Mouse (Mus musculus) MEL (cell line): ENCODE data around the gene Rrad. TPM values are rescaled to one million over a fixed set of nuclear protein-coding genes. Genes with fewer than 3 reads are reported as not detected.

ENCODE experiments used
- DNase-seq: peaks from one replicate; pipeline ENCODE4 v3.0.0; 2011; ENCODE audit warnings: low read depth, low spot score
- H3K27ac ChIP-seq: 2 replicates; pipeline ENCODE4 v1.5.1; 2012; ENCODE audit warnings: low read depth, mild to moderate bottlenecking, control low read depth, low read length, moderate library complexity; ENCODE audit not compliant: control insufficient read depth
- H3K27me3 ChIP-seq, 2 experiments: fragments of 150-350 bp in 1 of 2; sonication (generic) in 1 of 2; 2 replicates each; pipeline ENCODE4 v1.6.1; 2012; ENCODE audit warnings: low read length in 2 of 2, mild to moderate bottlenecking in 2 of 2, improper control_type of control experiment in 1 of 2, moderate library complexity in 1 of 2; ENCODE audit not compliant: insufficient read depth in 2 of 2, control insufficient read depth in 1 of 2
- H3K36me3 ChIP-seq, 2 experiments: 2 replicates each; pipeline ENCODE4 v1.6.1; 2012 to 2014; ENCODE audit warnings: low read length in 2 of 2, improper control_type of control experiment in 1 of 2, inconsistent platforms in 1 of 2, mild to moderate bottlenecking in 1 of 2; ENCODE audit not compliant: insufficient read depth in 2 of 2, control insufficient read depth in 1 of 2
- H3K4me1 ChIP-seq, 2 experiments: fragments of 150-350 bp in 1 of 2; sonication (generic) in 1 of 2; 2 replicates each; pipeline ENCODE4 v1.6.1; 2012; ENCODE audit warnings: low read length in 2 of 2, improper control_type of control experiment in 1 of 2, mild to moderate bottlenecking in 1 of 2; ENCODE audit not compliant: insufficient read depth in 2 of 2, control insufficient read depth in 1 of 2
- H3K4me3 ChIP-seq, 2 experiments: fragments of 150-350 bp in 1 of 2; sonication (generic) in 1 of 2; 2 replicates each; pipeline ENCODE4 v1.5.1; 2012; ENCODE audit warnings: low read depth in 2 of 2, low read length in 2 of 2, mild to moderate bottlenecking in 2 of 2, moderate library complexity in 2 of 2, control low read depth in 1 of 2, improper control_type of control experiment in 1 of 2; ENCODE audit not compliant: control insufficient read depth in 1 of 2, insufficient read depth in 1 of 2
- H3K79me2 ChIP-seq: 2 replicates; pipeline ENCODE4 v1.6.1; 2012; ENCODE audit warnings: mild to moderate bottlenecking, low read length, moderate library complexity; ENCODE audit not compliant: control insufficient read depth, poor library complexity, insufficient read depth
- H3K9ac ChIP-seq: 2 replicates; pipeline ENCODE4 v1.6.1; 2012; ENCODE audit warnings: low read depth, mild to moderate bottlenecking, control low read depth, low read length, moderate library complexity; ENCODE audit not compliant: control insufficient read depth, poor library complexity, severe bottlenecking
- H3K9me3 ChIP-seq: fragments of 150-350 bp; sonication (generic); replicated peaks from 2 replicates; pipeline ENCODE4 v1.6.1; 2012; ENCODE audit warnings: mild to moderate bottlenecking, low read length, improper control_type of control experiment, moderate library complexity; ENCODE audit not compliant: insufficient read depth
- BHLHE40 ChIP-seq: IDR thresholded peaks from 2 replicates; pipeline ENCODE4 v1.6.1; 2012; ENCODE audit warnings: low read depth, mild to moderate bottlenecking, inconsistent platforms, low read length, improper control_type of control experiment, borderline replicate concordance
- CHD1 ChIP-seq: IDR thresholded peaks from 2 replicates; pipeline ENCODE4 v1.6.1; 2012; ENCODE audit warnings: low read depth, mild to moderate bottlenecking, inconsistent platforms, low read length, improper control_type of control experiment
- CHD2 ChIP-seq: IDR thresholded peaks from 2 replicates; pipeline ENCODE4 v1.6.1; 2011; ENCODE audit warnings: low read length, improper control_type of control experiment
- E2F4 ChIP-seq: IDR thresholded peaks from 2 replicates; pipeline ENCODE4 v1.6.1; 2011; ENCODE audit warnings: low read depth, low read length, improper control_type of control experiment, borderline replicate concordance
- ELF1 ChIP-seq: IDR thresholded peaks from 2 replicates; pipeline ENCODE4 v1.6.1; 2014; ENCODE audit warnings: low read depth, mild to moderate bottlenecking, inconsistent platforms, low read length, improper control_type of control experiment, moderate library complexity
- EP300 ChIP-seq, 2 experiments: IDR thresholded peaks; 2 replicates each; pipeline ENCODE4 v1.6.1; 2011; ENCODE audit warnings: improper control_type of control experiment in 2 of 2, low read length in 2 of 2, low read depth in 1 of 2, mild to moderate bottlenecking in 1 of 2
- ETS1 ChIP-seq: IDR thresholded peaks from 2 replicates; pipeline ENCODE4 v1.6.1; 2012; ENCODE audit warnings: low read depth, mild to moderate bottlenecking, inconsistent platforms, low read length, improper control_type of control experiment, moderate library complexity
- GABPA ChIP-seq: IDR thresholded peaks from 2 replicates; pipeline ENCODE4 v1.6.1; 2012; ENCODE audit warnings: low read depth, mild to moderate bottlenecking, inconsistent platforms, low read length, improper control_type of control experiment, moderate library complexity
- GATA1 ChIP-seq: IDR thresholded peaks from 2 replicates; pipeline ENCODE4 v1.6.1; 2011; ENCODE audit warnings: low read depth, low read length, improper control_type of control experiment
- HCFC1 ChIP-seq: IDR thresholded peaks from 2 replicates; pipeline ENCODE4 v1.6.1; 2012; ENCODE audit warnings: low read depth, mild to moderate bottlenecking, inconsistent platforms, low read length, improper control_type of control experiment, moderate library complexity
- JUND ChIP-seq: IDR thresholded peaks from 2 replicates; pipeline ENCODE4 v1.6.1; 2011; ENCODE audit warnings: low read depth, mild to moderate bottlenecking, improper control_type of control experiment, low read length
- KAT2A ChIP-seq: conservative IDR thresholded peaks from 2 replicates; pipeline ENCODE4 v1.6.1; 2012; ENCODE audit warnings: low read depth, low read length, improper control_type of control experiment, inconsistent platforms
- MAFK ChIP-seq: IDR thresholded peaks from 2 replicates; pipeline ENCODE4 v1.6.1; 2011; ENCODE audit warnings: low read depth, mild to moderate bottlenecking, low read length, improper control_type of control experiment, borderline replicate concordance
- MAX ChIP-seq: IDR thresholded peaks from 2 replicates; pipeline ENCODE4 v1.6.1; 2011; ENCODE audit warnings: low read length, improper control_type of control experiment
- MAZ ChIP-seq: IDR thresholded peaks from 2 replicates; pipeline ENCODE4 v1.6.1; 2012; ENCODE audit warnings: low read depth, mild to moderate bottlenecking, inconsistent platforms, low read length, improper control_type of control experiment
- MEF2A ChIP-seq: IDR thresholded peaks from 2 replicates; pipeline ENCODE4 v1.6.1; 2014; ENCODE audit warnings: low read depth, mild to moderate bottlenecking, inconsistent platforms, low read length, improper control_type of control experiment; ENCODE audit not compliant: poor library complexity, insufficient replicate concordance, severe bottlenecking; ENCODE audit errors: extremely low read depth
- MXI1 ChIP-seq: IDR thresholded peaks from 2 replicates; pipeline ENCODE4 v1.6.1; 2011; ENCODE audit warnings: mild to moderate bottlenecking, low read depth, low read length, improper control_type of control experiment
- MYB ChIP-seq: IDR thresholded peaks from 2 replicates; pipeline ENCODE4 v1.6.1; 2011; ENCODE audit warnings: mild to moderate bottlenecking, low read depth, low read length, improper control_type of control experiment
- MYC ChIP-seq: IDR thresholded peaks from 2 replicates; pipeline ENCODE4 v1.6.1; 2011; ENCODE audit warnings: low read depth, mild to moderate bottlenecking, low read length, improper control_type of control experiment, moderate library complexity
- NELFE ChIP-seq: IDR thresholded peaks from 2 replicates; pipeline ENCODE4 v1.6.1; 2011; ENCODE audit warnings: low read depth, low read length, improper control_type of control experiment
- NRF1 ChIP-seq: IDR thresholded peaks from 2 replicates; pipeline ENCODE4 v1.6.1; 2014; ENCODE audit warnings: low read depth, mild to moderate bottlenecking, inconsistent platforms, low read length, improper control_type of control experiment, moderate library complexity; ENCODE audit not compliant: poor library complexity, insufficient read depth, severe bottlenecking
- POLR2A ChIP-seq, 2 experiments: IDR thresholded peaks; 2 replicates each; pipeline ENCODE4 v1.6.1; 2011 to 2012; ENCODE audit warnings: low read length in 2 of 2, mild to moderate bottlenecking in 2 of 2, control low read depth in 1 of 2, improper control_type of control experiment in 1 of 2, low read depth in 1 of 2, moderate library complexity in 1 of 2; ENCODE audit not compliant: control insufficient read depth in 1 of 2, insufficient read depth in 1 of 2, poor library complexity in 1 of 2
- POLR2AphosphoS2 ChIP-seq: IDR thresholded peaks from 2 replicates; pipeline ENCODE4 v1.6.1; 2011; ENCODE audit warnings: low read length, improper control_type of control experiment
- POLR2AphosphoS5 ChIP-seq: IDR thresholded peaks from 2 replicates; pipeline ENCODE4 v1.6.1; 2012; ENCODE audit warnings: low read depth, borderline replicate concordance, mild to moderate bottlenecking, inconsistent platforms, low read length, moderate library complexity, mixed read lengths
- RAD21 ChIP-seq: IDR thresholded peaks from 2 replicates; pipeline ENCODE4 v1.6.1; 2011; ENCODE audit warnings: mild to moderate bottlenecking, low read depth, low read length, improper control_type of control experiment
- RCOR1 ChIP-seq: IDR thresholded peaks from 2 replicates; pipeline ENCODE4 v1.6.1; 2012; ENCODE audit warnings: low read depth, mild to moderate bottlenecking, inconsistent platforms, low read length, improper control_type of control experiment
- SIN3A ChIP-seq: IDR thresholded peaks from 2 replicates; pipeline ENCODE4 v1.6.1; 2012; ENCODE audit warnings: low read length, improper control_type of control experiment, inconsistent platforms
- SMC3 ChIP-seq: IDR thresholded peaks from 2 replicates; pipeline ENCODE4 v1.6.1; 2011; ENCODE audit warnings: low read depth, low read length, improper control_type of control experiment
- TAL1 ChIP-seq: IDR thresholded peaks from 2 replicates; pipeline ENCODE4 v1.6.1; 2012; ENCODE audit warnings: mild to moderate bottlenecking, inconsistent platforms, low read length, moderate library complexity, mixed read lengths
- TCF12 ChIP-seq: IDR thresholded peaks from 2 replicates; pipeline ENCODE4 v1.6.1; 2014; ENCODE audit warnings: low read depth, mild to moderate bottlenecking, inconsistent platforms, low read length, improper control_type of control experiment, moderate library complexity
- UBTF ChIP-seq: IDR thresholded peaks from 2 replicates; pipeline ENCODE4 v1.6.1; 2012; ENCODE audit warnings: low read depth, mild to moderate bottlenecking, inconsistent platforms, low read length, improper control_type of control experiment, moderate library complexity, borderline replicate concordance; ENCODE audit not compliant: insufficient read depth
- USF1 ChIP-seq: IDR thresholded peaks from 2 replicates; pipeline ENCODE4 v1.6.1; 2014; ENCODE audit warnings: low read depth, mild to moderate bottlenecking, inconsistent platforms, low read length, improper control_type of control experiment, moderate library complexity
- USF2 ChIP-seq, 2 experiments: IDR thresholded peaks; 2 replicates each; pipeline ENCODE4 v1.6.1; 2011 to 2012; ENCODE audit warnings: improper control_type of control experiment in 2 of 2, low read length in 2 of 2, borderline replicate concordance in 1 of 2, inconsistent platforms in 1 of 2, low read depth in 1 of 2, mild to moderate bottlenecking in 1 of 2; ENCODE audit not compliant: insufficient read depth in 1 of 2
- ZC3H11A ChIP-seq: IDR thresholded peaks from 2 replicates; pipeline ENCODE4 v1.6.1; 2012; ENCODE audit warnings: low read depth, mild to moderate bottlenecking, inconsistent platforms, low read length, improper control_type of control experiment
- ZKSCAN1 ChIP-seq: IDR thresholded peaks from 2 replicates; pipeline ENCODE4 v1.6.1; 2012; ENCODE audit warnings: low read depth, mild to moderate bottlenecking, inconsistent platforms, low read length, improper control_type of control experiment, moderate library complexity
- ZMIZ1 ChIP-seq: IDR thresholded peaks from 2 replicates; pipeline ENCODE4 v1.6.1; 2012; ENCODE audit warnings: low read depth, mild to moderate bottlenecking, inconsistent platforms, low read length, improper control_type of control experiment, moderate library complexity
- polyA plus RNA-seq, 2 experiments: library from polyadenylated mRNA; stranded (reverse) in 1 of 2; unstranded in 1 of 2; fragments of >175 nt in 1 of 2; fragments of >200 nt in 1 of 2; gene quantifications; 2 replicates each; pipeline versions ENCODE4 v1.2.1 to v1.2.4; 2012; ENCODE audit warnings: low replicate concordance in 2 of 2, low read depth in 1 of 2; ENCODE audit not compliant: insufficient read length in 2 of 2, insufficient read depth in 1 of 2, missing spikeins in 1 of 2
- total RNA-seq: library from RNA; depleted of rRNA; stranded (reverse); fragments of 300-350 nt; gene quantifications from 2 replicates; pipeline ENCODE4 v1.2.3, GENCODE M21; 2012

Gene Rrad
- total and polyA plus RNA-seq, 3 experiments, result 8.9 to 9.4 TPM; not detected in 1

- peak within 1 kb of the TSS; percentile 77 for H3K9ac ChIP-seq
- H3K9me3 ChIP-seq, result no peaks in the 10 kb centered on the region
- no peaks in the 10 kb centered on the region for H3K27me3 ChIP-seq
- peaks cover 0 to 36% of the 10 kb centered on the region in 2 experiments; a peak in 2 of 4 replicates for H3K36me3 ChIP-seq
- DNase-seq, result peak; percentile 98
- H3K4me1 ChIP-seq, result peaks cover 15 to 26% of the 10 kb centered on the region in 2 experiments
- peak within 1 kb of the TSS; percentile 83 to 93 for H3K4me3 ChIP-seq
- peaks cover 34% of the 10 kb centered on the region for H3K79me2 ChIP-seq
- H3K27ac ChIP-seq, result peak within 1 kb of the TSS; percentile 88
- TF ChIP-seq E2F4 (no peak; the same call in 1 of the 2 replicates), UBTF (no peak), GABPA (no peak), GATA1 (peak; percentile 67), EP300 (IDR thresholded peaks at IDR 0.05; ENCODE audit: low read depth in 1 of 2, low read length in 2 of 2) (peak in 1 of 2 experiments; percentile 7; a peak in 1 of 4 replicates), ETS1 (peak; percentile 73), ZMIZ1 (peak; percentile 93), USF2 (IDR thresholded peaks at IDR 0.05; ENCODE audit: borderline replicate concordance in 1 of 2, insufficient read depth in 1 of 2, low read depth in 1 of 2, low read length in 2 of 2) (peak; percentile 68 to 86; a peak in 3 of 4 replicates), POLR2AphosphoS2 (peak; percentile 92), ZKSCAN1 (no peak), HCFC1 (peak; percentile 78), CHD2 (peak; percentile 84), BHLHE40 (peak; percentile 91), SMC3 (no peak), MYB (no peak), MAZ (peak; percentile 95), SIN3A (peak; percentile 90), NRF1 (peak; percentile 68), MXI1 (peak; percentile 91), ELF1 (peak; percentile 80), MYC (peak; percentile 68), MAX (peak; percentile 93), RAD21 (no peak), JUND (no peak), CHD1 (no peak), TCF12 (peak; percentile 24; the same call in 1 of the 2 replicates), MAFK (peak; percentile 15; the same call in 1 of the 2 replicates), POLR2A (IDR thresholded peaks at IDR 0.05; ENCODE audit: control insufficient read depth in 1 of 2, insufficient read depth in 1 of 2, low read depth in 1 of 2, low read length in 2 of 2, poor library complexity in 1 of 2) (peak; percentile 62 to 93; a peak in 3 of 4 replicates), TAL1 (no peak), POLR2AphosphoS5 (no peak), RCOR1 (no peak), ZC3H11A (no peak), KAT2A (no peak), NELFE (peak; percentile 88), MEF2A (no peak; the same call in 1 of the 2 replicates), USF1 (peak; percentile 98)
These were observed 39.8 kb downstream of the Rrad start, which contains the start of gene Pdp2 for GRCm38 (mm10) chr8:104591133-104591834. Gene Pdp2, plus strand, starts transcription at chr8:104591451.
